Mouse (Mus musculus) midbrain, embryonic 11.5 days (tissue): ENCODE results near the gene Mgat4e. TPM values are rescaled to one million over a fixed set of nuclear protein-coding genes. Genes with fewer than 3 reads are reported as not detected.

Source experiments
- ATAC-seq: fragments of 200-750 bp; cut with Nextera tagmentation; 2 replicates; pipeline ENCODE4 v1.8.0; 2017; ENCODE audit warnings: moderate TSS enrichment, moderate library complexity; ENCODE audit not compliant: low FRiP score
- DNase-seq: peaks from one replicate; pipeline ENCODE4 v3.0.0; 2015; ENCODE audit warnings: low spot score; ENCODE audit errors: missing footprints
- H3K27ac ChIP-seq: fragments of 300-500 bp; sonication (generic); 2 replicates; pipeline ENCODE4 v1.5.1; 2014; ENCODE audit warnings: low read depth, low read length
- H3K27me3 ChIP-seq: fragments of 300-500 bp; sonication (generic); 2 replicates; pipeline ENCODE4 v1.6.1; 2014; ENCODE audit warnings: mild to moderate bottlenecking, low read length, moderate library complexity, mixed read lengths; ENCODE audit not compliant: control insufficient read depth, insufficient read depth
- H3K36me3 ChIP-seq: fragments of 300-500 bp; sonication (generic); 2 replicates; pipeline ENCODE4 v1.6.1; 2014; ENCODE audit warnings: mild to moderate bottlenecking, low read length, moderate library complexity, mixed read lengths; ENCODE audit not compliant: control insufficient read depth, insufficient read depth
- H3K4me1 ChIP-seq: fragments of 300-500 bp; sonication (generic); 2 replicates; pipeline ENCODE4 v1.6.1; 2014; ENCODE audit warnings: low read length; ENCODE audit not compliant: control insufficient read depth, insufficient read depth
- H3K4me2 ChIP-seq: fragments of 300-500 bp; sonication (generic); 2 replicates; pipeline ENCODE4 v1.6.1; 2014; ENCODE audit warnings: mild to moderate bottlenecking, moderate library complexity
- H3K4me3 ChIP-seq: fragments of 300-500 bp; sonication (generic); 2 replicates; pipeline ENCODE4 v1.5.1; 2014; ENCODE audit warnings: low read depth, low read length
- H3K9ac ChIP-seq: fragments of 300-500 bp; sonication (generic); 2 replicates; pipeline ENCODE4 v1.6.1; 2014; ENCODE audit warnings: low read length
- H3K9me3 ChIP-seq: fragments of 300-500 bp; sonication (generic); 2 replicates; pipeline ENCODE4 v1.6.1; 2016; ENCODE audit warnings: low read length; ENCODE audit not compliant: control insufficient read depth
- WGBS: fragments of 180-500 bp; shearing (Covaris S2); extraction: QIAGEN DNeasy Blood & Tissue Kit; methylation state at CpG from one replicate; pipeline ENCODE4 v1.1.7; 2014; 5-methylcytosine and 5-hydroxymethylcytosine counted together
- polyA plus RNA-seq: library from polyadenylated mRNA; unstranded; fragments of >200 nt; fragmentation: Nextera tagmentation; extraction: Ambion mirVana; gene quantifications from 2 replicates; pipeline ENCODE4 v1.2.1, GENCODE M21; 2014

Gene Mgat4e
- polyA plus RNA-seq, 1 experiment from 2014 or later: not detected

DNA sequence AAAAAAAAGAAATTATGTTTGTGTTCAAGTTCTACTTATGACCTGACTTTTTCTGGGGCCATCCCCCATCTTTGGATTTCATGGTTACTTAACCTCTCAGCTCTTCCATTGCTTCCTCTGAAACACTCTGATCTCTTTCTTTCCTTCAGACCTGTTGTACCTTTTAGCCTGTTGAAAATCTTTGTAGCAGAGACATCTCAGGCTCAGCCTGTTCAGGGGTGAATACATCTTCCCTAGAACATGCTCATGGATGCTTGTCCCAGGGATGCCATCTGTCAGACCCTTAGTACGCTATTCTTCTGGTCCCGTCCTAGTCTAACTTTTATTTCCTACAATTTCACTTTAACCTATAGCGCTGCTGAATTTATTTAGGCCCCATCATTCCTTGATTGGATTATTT is 9.7 kb upstream of the Mgat4e start:
- Histone ChIP-seq H3K4me2 (no peak overlapping the region), H3K4me1 (peaks cover 17% of the 10 kb centered on the region), H3K9ac (no peak overlapping the region), H3K9me3 (no peaks in the 10 kb centered on the region), H3K27ac (no peak overlapping the region), H3K4me3 (no peak overlapping the region), H3K27me3 (peaks cover 4% of the 10 kb centered on the region; the same call in 1 of the 2 replicates), H3K36me3 (no peaks in the 10 kb centered on the region)
- ATAC-seq (no peak), DNase-seq (peak; percentile 70)
- WGBS: 74% methylated on average over 3 of the region's 3 CpGs

DNA sequence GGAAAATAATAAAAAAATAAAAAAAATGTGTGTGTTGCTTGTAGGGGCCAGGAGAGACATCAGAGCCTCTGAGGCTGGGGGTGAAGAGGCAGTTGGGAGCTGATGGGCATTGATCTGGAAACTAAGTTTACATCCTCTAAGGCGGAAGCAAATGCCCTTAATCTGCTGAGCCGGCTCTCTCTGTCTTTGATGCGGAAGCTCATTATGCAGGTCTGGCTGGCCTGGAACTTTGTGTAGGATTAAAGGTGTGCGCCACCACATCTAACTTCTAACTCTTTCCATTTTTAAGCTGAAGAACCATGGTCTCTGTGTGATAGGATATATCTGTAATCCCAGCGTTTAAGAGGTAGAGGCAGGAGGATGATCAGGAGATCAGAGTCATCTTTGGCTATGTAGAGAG is 9.0 kb upstream of the Mgat4e start:
- ATAC-seq (no peak), DNase-seq (peak; percentile 49)
- H3K27ac ChIP-seq: no peak overlapping the region
- peaks cover 15% of the 10 kb centered on the region for H3K4me1 ChIP-seq
- no peak overlapping the region for H3K4me2 ChIP-seq
- peaks cover 4% of the 10 kb centered on the region; the same call in 1 of the 2 replicates for H3K27me3 ChIP-seq
- no peak overlapping the region for H3K4me3 ChIP-seq
- no peak overlapping the region for H3K9ac ChIP-seq
- 24% methylated on average over 5 of the region's 5 CpGs for WGBS
- no peaks in the 10 kb centered on the region for H3K36me3 ChIP-seq
- H3K9me3 ChIP-seq: no peaks in the 10 kb centered on the region

DNA sequence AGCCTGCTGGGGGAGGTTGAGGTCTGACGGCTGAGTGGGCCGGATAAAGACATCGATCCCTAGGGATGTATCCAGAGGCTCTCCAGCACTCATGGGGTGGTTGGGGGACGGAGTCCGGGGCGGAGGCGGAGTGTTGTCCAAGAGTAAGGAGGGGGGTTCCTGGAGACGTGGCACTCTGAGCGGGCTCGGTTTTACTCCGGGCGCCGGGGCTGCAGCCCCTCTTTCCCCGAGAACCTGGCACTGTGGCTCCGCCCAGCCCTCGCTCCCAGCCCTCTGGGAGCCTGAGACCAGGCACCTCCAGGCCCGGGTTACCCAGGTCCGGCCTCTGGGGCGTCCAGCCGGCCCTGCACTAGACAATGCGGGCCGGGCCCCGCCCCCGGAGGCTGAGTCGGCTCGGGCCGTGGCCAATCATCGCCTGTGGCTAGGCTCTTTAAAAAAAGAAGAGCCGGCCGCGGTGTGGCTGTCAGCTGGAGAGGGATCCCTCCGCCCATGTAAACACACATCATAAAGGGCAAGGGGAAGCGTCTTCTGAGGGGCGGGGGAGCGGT is 7.3 kb upstream of the Mgat4e start:
- Histone ChIP-seq H3K4me2 (peak overlapping the region; percentile 90), H3K36me3 (no peaks in the 10 kb centered on the region), H3K27ac (peak overlapping the region; percentile 75), H3K27me3 (peaks cover 4% of the 10 kb centered on the region; the same call in 1 of the 2 replicates), H3K4me3 (peak overlapping the region; percentile 62), H3K9me3 (no peaks in the 10 kb centered on the region), H3K4me1 (peaks cover 7% of the 10 kb centered on the region), H3K9ac (peak overlapping the region; percentile 80)
- 0% methylated on average over 35 of the region's 35 CpGs for WGBS
- ATAC-seq: peak; percentile 97
- DNase-seq: peak; percentile 99

DNA sequence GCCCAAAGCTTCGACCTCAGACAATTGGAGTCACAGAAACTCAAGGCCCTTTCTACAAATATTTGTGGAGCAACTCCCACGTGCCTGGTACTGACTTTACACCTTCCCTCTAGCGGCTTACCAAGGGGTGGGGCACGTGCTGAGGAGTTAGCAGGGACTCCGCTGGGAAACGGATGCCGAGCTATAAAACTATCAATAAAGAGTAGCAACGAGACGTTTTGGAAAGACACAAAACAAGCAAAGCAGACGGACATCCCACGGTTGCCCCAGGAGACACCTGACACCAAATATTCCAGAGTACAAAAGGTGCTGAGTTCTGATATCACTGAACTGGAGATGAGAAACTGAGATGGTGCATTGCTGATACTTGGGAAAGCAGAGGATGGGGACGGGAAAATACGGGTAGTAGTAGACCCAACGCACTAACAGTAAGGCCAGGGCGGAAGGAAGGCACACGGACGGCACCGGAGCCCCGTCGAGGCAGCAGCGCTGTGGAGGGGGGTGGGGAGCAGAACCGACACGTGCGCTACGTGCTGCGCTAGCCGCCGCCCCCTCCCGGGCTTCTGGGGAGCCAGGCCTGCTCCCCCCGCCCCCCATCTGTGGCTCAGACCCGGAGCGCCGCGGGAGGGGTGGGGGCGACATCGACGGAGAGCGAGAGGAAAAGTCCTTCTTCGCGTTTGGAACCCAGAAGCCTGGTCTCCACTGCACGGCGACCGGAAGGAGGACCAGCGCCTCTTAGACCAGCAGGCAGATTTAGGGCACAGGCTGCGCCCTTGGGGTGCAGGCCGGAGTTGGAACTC is 6.6 kb upstream of the Mgat4e start:
- peaks cover 4% of the 10 kb centered on the region; the same call in 1 of the 2 replicates for H3K27me3 ChIP-seq
- DNase-seq (no peak), ATAC-seq (peak; percentile 10; the same call in 1 of the 2 replicates)
- H3K4me3 ChIP-seq: peak overlapping the region; percentile 62
- peak overlapping the region; percentile 75 for H3K27ac ChIP-seq
- no peaks in the 10 kb centered on the region for H3K36me3 ChIP-seq
- H3K9me3 ChIP-seq: no peaks in the 10 kb centered on the region
- peaks cover 7% of the 10 kb centered on the region for H3K4me1 ChIP-seq
- H3K4me2 ChIP-seq: peak overlapping the region; percentile 90
- WGBS: under 1% methylated on average over 45 of the region's 46 CpGs
- peak overlapping the region; percentile 80 for H3K9ac ChIP-seq

DNA sequence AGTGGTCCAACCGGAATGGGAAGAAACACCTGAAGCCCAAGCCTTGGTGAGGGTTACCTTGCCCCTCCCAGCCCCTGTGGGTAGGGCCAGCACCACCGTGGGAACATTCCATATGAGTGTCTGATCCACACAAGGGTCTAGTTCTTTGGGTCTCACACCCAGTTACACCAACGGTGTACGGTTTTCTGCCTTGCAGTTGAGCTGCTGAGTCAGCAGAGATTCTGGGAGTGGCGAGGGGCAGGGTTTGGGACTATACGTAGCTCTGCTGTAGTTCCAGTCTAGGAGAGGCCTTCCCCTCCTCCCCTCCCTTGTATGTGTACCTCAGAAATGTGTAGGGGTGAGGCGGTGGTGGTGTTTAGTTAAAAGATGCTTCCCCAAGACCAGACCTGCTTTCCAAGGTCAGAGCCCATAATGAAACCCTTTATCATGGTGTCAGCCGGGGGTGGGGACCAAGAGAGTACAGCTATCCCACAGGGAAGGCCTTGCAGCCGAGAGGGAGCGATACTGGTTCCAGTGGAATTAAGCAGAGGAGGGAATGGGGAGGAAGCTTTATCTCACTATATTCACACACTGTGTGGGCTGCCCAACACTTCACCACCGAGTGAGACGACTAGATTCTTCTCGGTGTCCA is 5.9 kb upstream of the Mgat4e start:
- Histone ChIP-seq H3K9ac (no peak overlapping the region), H3K4me3 (no peak overlapping the region), H3K4me2 (peak overlapping the region; percentile 90; the same call in 1 of the 2 replicates), H3K27ac (no peak overlapping the region), H3K36me3 (no peaks in the 10 kb centered on the region), H3K4me1 (peaks cover 7% of the 10 kb centered on the region), H3K9me3 (no peaks in the 10 kb centered on the region), H3K27me3 (peaks cover 4% of the 10 kb centered on the region; the same call in 1 of the 2 replicates)
- ATAC-seq: no peak
- 35% methylated on average over 13 of the region's 13 CpGs for WGBS
- peak; percentile 84 for DNase-seq

DNA sequence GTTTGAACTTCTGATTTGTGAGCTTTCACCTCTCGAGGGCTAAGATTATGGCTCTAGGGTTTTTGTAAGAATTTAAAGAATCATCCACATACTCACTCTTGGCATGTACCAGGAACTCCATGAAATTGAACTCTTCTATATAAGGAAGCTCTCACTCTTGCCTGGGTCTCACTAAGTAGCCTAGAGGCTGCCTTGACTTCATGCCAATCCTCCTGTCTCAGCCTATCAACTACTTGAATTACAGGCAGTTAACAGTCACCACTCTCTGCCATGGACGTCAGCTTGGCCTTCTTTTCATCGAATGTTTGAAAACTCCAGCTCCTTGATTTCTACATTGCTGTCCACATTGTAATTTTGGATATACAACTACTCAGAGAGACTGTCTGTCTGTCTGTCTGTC is 2.9 kb upstream of the Mgat4e start:
- Histone ChIP-seq H3K4me2 (no peak overlapping the region), H3K4me1 (peaks cover 7% of the 10 kb centered on the region), H3K4me3 (no peak overlapping the region), H3K9ac (no peak overlapping the region), H3K27me3 (peaks cover 4% of the 10 kb centered on the region; the same call in 1 of the 2 replicates), H3K9me3 (no peaks in the 10 kb centered on the region), H3K27ac (no peak overlapping the region), H3K36me3 (no peaks in the 10 kb centered on the region)
- no peak for ATAC-seq
- WGBS: 75% methylated on average over 3 of the region's 3 CpGs
- peak; percentile 4 for DNase-seq

DNA sequence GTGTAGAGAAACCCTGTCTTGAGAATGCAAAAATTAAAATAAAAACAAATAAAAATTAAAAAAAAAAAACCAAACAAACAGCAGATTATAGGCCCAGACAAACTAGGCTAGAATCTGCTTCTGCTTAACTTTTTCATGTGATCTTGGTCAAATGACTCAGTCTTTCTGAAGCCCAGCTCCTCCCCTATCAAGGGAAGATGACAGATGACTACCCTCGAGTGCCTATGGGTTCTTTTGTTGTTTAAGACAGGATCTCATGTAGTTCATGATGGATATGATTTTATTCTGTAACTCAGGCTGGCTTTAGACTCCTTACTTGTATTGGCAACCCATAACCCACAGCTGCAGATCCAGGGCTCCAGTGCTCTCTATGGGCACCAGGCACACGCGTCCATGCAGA is 2.4 kb upstream of the Mgat4e start:
- H3K4me1 ChIP-seq: peaks cover 4% of the 10 kb centered on the region
- no peaks in the 10 kb centered on the region for H3K9me3 ChIP-seq
- DNase-seq (no peak), ATAC-seq (no peak)
- no peak overlapping the region for H3K4me2 ChIP-seq
- no peaks in the 10 kb centered on the region for H3K36me3 ChIP-seq
- no peak overlapping the region for H3K27ac ChIP-seq
- H3K4me3 ChIP-seq: no peak overlapping the region
- WGBS: 93% methylated on average over 3 of the region's 3 CpGs
- no peak overlapping the region for H3K9ac ChIP-seq
- peaks cover 4% of the 10 kb centered on the region; the same call in 1 of the 2 replicates for H3K27me3 ChIP-seq

DNA sequence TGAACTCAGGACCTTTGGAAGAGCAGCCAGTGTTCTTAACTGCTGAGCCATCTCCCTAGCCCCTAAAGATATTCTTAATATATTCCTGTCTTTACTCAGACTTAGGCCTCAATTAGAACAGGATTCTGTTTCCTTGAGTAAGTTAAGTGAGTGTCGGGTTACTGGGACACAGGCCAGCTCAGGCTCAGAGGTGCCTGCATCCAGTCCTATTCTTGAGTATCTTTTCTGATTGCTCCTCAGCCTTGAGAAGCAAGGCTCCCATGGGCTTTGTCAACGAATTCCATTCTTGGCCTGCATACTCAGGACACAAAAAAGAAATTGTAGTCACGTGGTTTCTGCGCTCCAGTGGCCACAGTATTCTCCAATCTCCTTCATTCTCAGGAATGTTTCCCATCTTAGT is 1.3 kb downstream of the Mgat4e start:
- Histone ChIP-seq H3K9me3 (no peaks in the 10 kb centered on the region; the same call in 1 of the 2 replicates), H3K4me1 (no peaks in the 10 kb centered on the region), H3K4me3 (no peak overlapping the region), H3K36me3 (no peaks in the 10 kb centered on the region), H3K9ac (no peak overlapping the region), H3K27ac (no peak overlapping the region), H3K27me3 (no peaks in the 10 kb centered on the region), H3K4me2 (no peak overlapping the region)
- ATAC-seq (no peak), DNase-seq (no peak)
- WGBS: 77% methylated on average over 4 of the region's 4 CpGs

DNA sequence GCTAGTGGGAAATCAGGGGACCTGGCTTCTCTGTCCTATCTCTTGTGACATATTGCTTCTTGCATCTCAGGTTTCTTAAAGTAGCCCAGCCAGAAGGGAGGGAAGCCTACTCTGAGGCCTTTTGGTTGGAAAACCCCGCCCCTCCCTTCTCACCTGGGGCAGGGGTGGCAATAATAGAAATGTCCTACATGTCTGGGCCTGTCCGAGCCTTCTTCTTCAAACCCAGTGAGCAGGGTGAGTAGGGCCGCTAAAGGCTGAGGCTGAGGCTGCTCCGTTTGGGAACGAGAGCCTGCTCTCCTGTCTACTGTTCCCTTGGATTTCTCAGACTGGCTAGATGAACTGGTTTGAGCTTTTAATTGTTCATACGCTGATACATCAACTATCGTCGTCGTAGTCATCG is 8.9 kb downstream of the Mgat4e start:
- H3K27me3 ChIP-seq: no peaks in the 10 kb centered on the region
- no peak overlapping the region for H3K27ac ChIP-seq
- 89% methylated on average over 10 of the region's 10 CpGs for WGBS
- H3K4me2 ChIP-seq: no peak overlapping the region
- no peak for DNase-seq
- H3K36me3 ChIP-seq: no peaks in the 10 kb centered on the region
- no peak overlapping the region for H3K4me3 ChIP-seq
- H3K9me3 ChIP-seq: no peaks in the 10 kb centered on the region; the same call in 1 of the 2 replicates
- no peak for ATAC-seq
- H3K4me1 ChIP-seq: no peaks in the 10 kb centered on the region
- no peak overlapping the region for H3K9ac ChIP-seq
